Mouse (Mus musculus) bone marrow macrophage, adult 2 months (primary cell): Measurements from ENCODE around the gene Ptch1.

Experiments
- CTCF ChIP-seq: IDR thresholded peaks from 2 replicates; pipeline ENCODE4 v1.5.1; 2012; ENCODE audit warnings: low read depth, mild to moderate bottlenecking, low read length, moderate library complexity
- POLR2A ChIP-seq: IDR thresholded peaks from 2 replicates; pipeline ENCODE4 v1.6.1; 2012; ENCODE audit warnings: mild to moderate bottlenecking, low read depth, low read length, borderline replicate concordance

- TF ChIP-seq CTCF (no peak), POLR2A (no peak)
These were observed 30.5 kb downstream of the Ptch1 start for GRCm38 (mm10) chr13:63542796-63543384.
